Mouse (Mus musculus) lung, embryonic 15.5 days (tissue): ENCODE data around the gene Sem1. TPM values are rescaled to one million over a fixed set of nuclear protein-coding genes. Genes with fewer than 3 reads are reported as not detected.
"Not testable (repeated sequence)": the region's sequence is repeated elsewhere in the genome, so short reads cannot be mapped to it uniquely, and the experiment has no call there.

Source experiments
- ATAC-seq: fragments of 200-750 bp; cut with Nextera tagmentation; 2 replicates; pipeline ENCODE4 v1.8.0; 2017; ENCODE audit warnings: moderate number of reproducible peaks, borderline replicate concordance; ENCODE audit not compliant: low FRiP score, low TSS enrichment; ENCODE audit errors: extremely low read depth
- H3K27ac ChIP-seq: fragments of 300-500 bp; sonication (generic); 2 replicates; pipeline ENCODE4 v1.5.1; 2015; ENCODE audit warnings: moderate library complexity, mild to moderate bottlenecking, inconsistent platforms
- H3K27me3 ChIP-seq: fragments of 300-500 bp; sonication (generic); 2 replicates; pipeline ENCODE4 v1.6.1; 2015; ENCODE audit warnings: inconsistent platforms
- H3K36me3 ChIP-seq: fragments of 300-500 bp; sonication (generic); 2 replicates; pipeline ENCODE4 v1.6.1; 2015; ENCODE audit warnings: inconsistent platforms
- H3K4me1 ChIP-seq: fragments of 300-500 bp; sonication (generic); 2 replicates; pipeline ENCODE4 v1.6.1; 2015; ENCODE audit warnings: inconsistent platforms
- H3K4me2 ChIP-seq: fragments of 300-500 bp; sonication (generic); 2 replicates; pipeline ENCODE4 v1.6.1; 2015; ENCODE audit warnings: inconsistent platforms, mild to moderate bottlenecking, moderate library complexity
- H3K4me3 ChIP-seq: fragments of 300-500 bp; sonication (generic); 2 replicates; pipeline ENCODE4 v1.5.1; 2015; ENCODE audit warnings: mild to moderate bottlenecking, inconsistent platforms
- H3K9ac ChIP-seq: fragments of 300-500 bp; sonication (generic); 2 replicates; pipeline ENCODE4 v1.6.1; 2015; ENCODE audit warnings: inconsistent platforms
- H3K9me3 ChIP-seq: fragments of 300-500 bp; sonication (generic); 2 replicates; pipeline ENCODE4 v1.6.1; 2016; ENCODE audit warnings: inconsistent platforms
- WGBS: fragments of 180-500 bp; shearing (Covaris S2); methylation state at CpG from one replicate; pipeline ENCODE4 v1.1.7; 2015; 5-methylcytosine and 5-hydroxymethylcytosine counted together
- polyA plus RNA-seq: library from polyadenylated mRNA; unstranded; fragments of >200 nt; fragmentation: Nextera tagmentation; extraction: Ambion mirVana; gene quantifications from 2 replicates; pipeline ENCODE4 v1.2.1, GENCODE M21; 2015

Gene Sem1
- polyA plus RNA-seq, 1 experiment from 2014 or later = 244 TPM

- no peaks in the 10 kb centered on the region for H3K27me3 ChIP-seq
- H3K36me3 ChIP-seq = peaks cover 9% of the 10 kb centered on the region; the same call in 1 of the 2 replicates
- no peak overlapping the region for H3K4me3 ChIP-seq
- H3K4me1 ChIP-seq = peaks cover 6% of the 10 kb centered on the region; the same call in 1 of the 2 replicates
- H3K4me2 ChIP-seq = no peak overlapping the region
- no peak overlapping the region for H3K27ac ChIP-seq
- no peak for ATAC-seq
- H3K9ac ChIP-seq = no peak overlapping the region
- WGBS = 65% methylated on average over 5 of the region's 5 CpGs
- H3K9me3 ChIP-seq = no peaks in the 10 kb centered on the region
These were observed 15.7 kb downstream of the Sem1 start for GRCm38 (mm10) chr6:6562716-6563115.

GRCm38 (mm10) chr6:6557647-6558046 is 20.8 kb downstream of the Sem1 start:
- ATAC-seq = no peak
- H3K9me3 ChIP-seq = no peaks in the 10 kb centered on the region
- no peaks in the 10 kb centered on the region for H3K27me3 ChIP-seq
- peaks cover 26% of the 10 kb centered on the region for H3K36me3 ChIP-seq
- no peak overlapping the region for H3K27ac ChIP-seq
- WGBS = 92% methylated on average over 1 of the region's 1 CpGs
- H3K4me3 ChIP-seq = no peak overlapping the region
- H3K9ac ChIP-seq = no peak overlapping the region
- no peak overlapping the region for H3K4me2 ChIP-seq
- peaks cover under 1% of the 10 kb centered on the region; the same call in 1 of the 2 replicates for H3K4me1 ChIP-seq

- Histone ChIP-seq H3K27me3 (no peaks in the 10 kb centered on the region), H3K9ac (no peak overlapping the region), H3K4me2 (no peak overlapping the region), H3K4me1 (peaks cover 8% of the 10 kb centered on the region), H3K27ac (no peak overlapping the region), H3K4me3 (no peak overlapping the region), H3K36me3 (peaks cover 16% of the 10 kb centered on the region), H3K9me3 (no peaks in the 10 kb centered on the region)
- 55% methylated on average over 6 of the region's 6 CpGs for WGBS
- no peak for ATAC-seq
These were observed 26.5 kb downstream of the Sem1 start for GRCm38 (mm10) chr6:6552006-6552405.

GRCm38 (mm10) chr6:6547997-6548396 is 30.5 kb downstream of the Sem1 start:
- peaks cover 8% of the 10 kb centered on the region for H3K4me1 ChIP-seq
- H3K9ac ChIP-seq = no peak overlapping the region
- 30% methylated on average over 5 of the region's 5 CpGs for WGBS
- no peaks in the 10 kb centered on the region for H3K36me3 ChIP-seq
- H3K9me3 ChIP-seq = no peaks in the 10 kb centered on the region
- ATAC-seq = 0 out of 2 replicates have a peak, but pooled peaks have one; percentile 59
- H3K27ac ChIP-seq = no peak overlapping the region
- H3K4me2 ChIP-seq = no peak overlapping the region
- H3K4me3 ChIP-seq = no peak overlapping the region
- no peaks in the 10 kb centered on the region for H3K27me3 ChIP-seq

- Histone ChIP-seq H3K4me2 (no peak overlapping the region), H3K4me3 (no peak overlapping the region), H3K4me1 (peaks cover 8% of the 10 kb centered on the region), H3K27ac (no peak overlapping the region), H3K36me3 (no peaks in the 10 kb centered on the region), H3K9ac (no peak overlapping the region), H3K9me3 (no peaks in the 10 kb centered on the region), H3K27me3 (no peaks in the 10 kb centered on the region)
- WGBS = 74% methylated on average over 4 of the region's 4 CpGs
- no peak for ATAC-seq
These were observed 34.2 kb downstream of the Sem1 start for GRCm38 (mm10) chr6:6544255-6544645.

GRCm38 (mm10) chr6:6543606-6544254 is 34.7 kb downstream of the Sem1 start:
- Histone ChIP-seq H3K9ac (no peak overlapping the region), H3K36me3 (no peaks in the 10 kb centered on the region), H3K4me1 (peaks cover 8% of the 10 kb centered on the region), H3K4me2 (no peak overlapping the region), H3K27me3 (no peaks in the 10 kb centered on the region), H3K27ac (no peak overlapping the region), H3K9me3 (no peaks in the 10 kb centered on the region), H3K4me3 (no peak overlapping the region)
- WGBS = 83% methylated on average over 9 of the region's 9 CpGs
- ATAC-seq = no peak

GRCm38 (mm10) chr6:6542133-6542532 is 36.3 kb downstream of the Sem1 start:
- Histone ChIP-seq H3K4me1 (no peaks in the 10 kb centered on the region), H3K27me3 (no peaks in the 10 kb centered on the region), H3K9me3 (no peaks in the 10 kb centered on the region), H3K27ac (no peak overlapping the region), H3K4me3 (no peak overlapping the region), H3K36me3 (no peaks in the 10 kb centered on the region), H3K9ac (no peak overlapping the region), H3K4me2 (no peak overlapping the region)
- ATAC-seq = no peak

- Histone ChIP-seq H3K27ac (no peak overlapping the region), H3K36me3 (no peaks in the 10 kb centered on the region), H3K9me3 (no peaks in the 10 kb centered on the region), H3K4me2 (no peak overlapping the region), H3K4me1 (no peaks in the 10 kb centered on the region), H3K27me3 (no peaks in the 10 kb centered on the region), H3K9ac (no peak overlapping the region), H3K4me3 (no peak overlapping the region)
- ATAC-seq = no peak
- 71% methylated on average over 5 of the region's 5 CpGs for WGBS
These were observed 41.5 kb downstream of the Sem1 start for GRCm38 (mm10) chr6:6536781-6537466.

- not testable (repeated sequence) for H3K4me2 ChIP-seq, H3K4me3 ChIP-seq, H3K9me3 ChIP-seq, ATAC-seq, H3K4me1 ChIP-seq, H3K27me3 ChIP-seq, H3K36me3 ChIP-seq, H3K9ac ChIP-seq, H3K27ac ChIP-seq
- 94% methylated on average over 5 of the region's 5 CpGs for WGBS
These were observed 42.1 kb downstream of the Sem1 start for GRCm38 (mm10) chr6:6536359-6536758.
